Comparison of ENCODE assay signal across 8 mouse cellular contexts in genomic region chr13:67830911-67831336, GRCm38 (mm10). TPM values are rescaled to one million over a fixed set of nuclear protein-coding genes. Genes with fewer than 3 reads are reported as not detected.
DNase-seq lines count a peak whose midpoint lies in the region; ATAC-seq and TF ChIP-seq lines count a peak whose summit lies in the region.

Gene Gm10037 (plus strand): TSS chr13:67831106.

- TF ChIP-seq POLR2A in spleen, adult 2 months (IDR thresholded peaks at IDR 0.05; ENCODE audit: low read depth, low read length) = no peak

- ATAC-seq in embryonic facial prominence, embryonic 14.5 days (ENCODE audit: low read depth) = peak; percentile 79
- ATAC-seq in heart, embryonic 15.5 days (replicated peaks; ENCODE audit: insufficient number of reproducible peaks, insufficient read depth, low FRiP score, low read depth) = no peak; the same call in 1 of the 2 replicates
- ATAC-seq in midbrain, embryonic 15.5 days (replicated peaks) = peak; percentile 89

- H3K4me3 ChIP-seq in embryonic facial prominence, embryonic 14.5 days (ENCODE audit: low read depth, low read length) = peak within 1 kb of the TSS; percentile 55
- H3K4me3 ChIP-seq in heart, embryonic 15.5 days = peak within 1 kb of the TSS; percentile 70
- peak within 1 kb of the TSS; percentile 58 for H3K4me3 ChIP-seq in midbrain, embryonic 15.5 days
- H3K4me3 ChIP-seq in spleen, adult 2 months (ENCODE audit: extremely low read depth, insufficient read depth, insufficient read length) = peak within 1 kb of the TSS; percentile 66

- WGBS in embryonic facial prominence, embryonic 14.5 days = 3% methylated on average over 13 of the region's 14 CpGs
- 3% methylated on average over 14 of the region's 14 CpGs for WGBS in heart, embryonic 15.5 days
- 4% methylated on average over 14 of the region's 14 CpGs for WGBS in midbrain, embryonic 15.5 days
- 6% methylated on average over 14 of the region's 14 CpGs for WGBS in spleen, adult 2 months

- H3K4me2 ChIP-seq in embryonic facial prominence, embryonic 14.5 days (ENCODE audit: low read depth, low read length) = peak within 1 kb of the TSS; percentile 71
- peak within 1 kb of the TSS; percentile 75 for H3K4me2 ChIP-seq in heart, embryonic 15.5 days
- H3K4me2 ChIP-seq in midbrain, embryonic 15.5 days = peak within 1 kb of the TSS; percentile 55

- H3K36me3 ChIP-seq in embryonic facial prominence, embryonic 14.5 days (ENCODE audit: control insufficient read depth, insufficient read depth, low read length) = peaks cover 13% of the 10 kb centered on the region
- H3K36me3 ChIP-seq in heart, embryonic 15.5 days = peaks cover 8% of the 10 kb centered on the region
- H3K36me3 ChIP-seq in midbrain, embryonic 15.5 days (replicated peaks) = peaks cover 11% of the 10 kb centered on the region
- no peaks in the 10 kb centered on the region for H3K36me3 ChIP-seq in spleen, adult 2 months (ENCODE audit: control insufficient read depth, insufficient read depth, low read length)

- intact Hi-C loops in gastrocnemius, postnatal 36 days (cut with DNase I) = no loop called here

- H3K27ac ChIP-seq in embryonic facial prominence, embryonic 14.5 days (replicated peaks; ENCODE audit: low read depth, low read length) = no peak within 1 kb of the TSS; the same call in 1 of the 2 replicates
- H3K27ac ChIP-seq in heart, embryonic 15.5 days = no peak within 1 kb of the TSS; the same call in 1 of the 2 replicates
- peak within 1 kb of the TSS; percentile 57 for H3K27ac ChIP-seq in midbrain, embryonic 15.5 days
- H3K27ac ChIP-seq in spleen, adult 2 months (ENCODE audit: insufficient read depth, low read length) = no peak within 1 kb of the TSS

- peaks cover 13% of the 10 kb centered on the region; the same call in 1 of the 2 replicates for H3K9me3 ChIP-seq in embryonic facial prominence, embryonic 14.5 days (ENCODE audit: control insufficient read depth, low read length)
- peaks cover 3% of the 10 kb centered on the region; the same call in 1 of the 2 replicates for H3K9me3 ChIP-seq in heart, embryonic 15.5 days (replicated peaks)
- no peaks in the 10 kb centered on the region for H3K9me3 ChIP-seq in midbrain, embryonic 15.5 days

- no peaks in the 10 kb centered on the region for H3K4me1 ChIP-seq in embryonic facial prominence, embryonic 14.5 days (ENCODE audit: control insufficient read depth, insufficient read depth, low read length)
- H3K4me1 ChIP-seq in heart, embryonic 15.5 days (replicated peaks) = 0 out of 2 replicates have a peak, but pooled peaks cover 3% of the 10 kb centered on the region
- no peaks in the 10 kb centered on the region for H3K4me1 ChIP-seq in midbrain, embryonic 15.5 days
- no peaks in the 10 kb centered on the region for H3K4me1 ChIP-seq in spleen, adult 2 months (ENCODE audit: control insufficient read depth, insufficient read depth, insufficient read length)

- TF ChIP-seq CTCF in spleen, adult 2 months (IDR thresholded peaks at IDR 0.05; ENCODE audit: extremely low read depth, insufficient read depth, insufficient read length, insufficient replicate concordance) = no peak

- DNase-seq in gastrocnemius, postnatal 10 days = peak; percentile 17
- DNase-seq in gastrocnemius, postnatal 36 days = no peak
- DNase-seq in embryonic facial prominence, embryonic 14.5 days (ENCODE audit: low spot score) = peak; percentile 90
- DNase-seq in kidney, postnatal 10 days = peak; percentile 69
- DNase-seq in liver = peak; percentile 25
- peak; percentile 34 to 41 for DNase-seq in spleen, adult 2 months (ENCODE audit: low read depth in 1 of 2, low spot score in 2 of 2)

- H3K9ac ChIP-seq in embryonic facial prominence, embryonic 14.5 days (ENCODE audit: low read depth, low read length) = peak within 1 kb of the TSS; percentile 68
- H3K9ac ChIP-seq in heart, embryonic 15.5 days = peak within 1 kb of the TSS; percentile 64
- peak within 1 kb of the TSS; percentile 39 for H3K9ac ChIP-seq in midbrain, embryonic 15.5 days

- H3K27me3 ChIP-seq in embryonic facial prominence, embryonic 14.5 days (replicated peaks; ENCODE audit: control insufficient read depth, insufficient read depth, low read length) = no peaks in the 10 kb centered on the region
- H3K27me3 ChIP-seq in heart, embryonic 15.5 days = no peaks in the 10 kb centered on the region
- no peaks in the 10 kb centered on the region for H3K27me3 ChIP-seq in midbrain, embryonic 15.5 days (replicated peaks)
- no peaks in the 10 kb centered on the region for H3K27me3 ChIP-seq in spleen, adult 2 months (ENCODE audit: control insufficient read depth, insufficient read depth, low read length)

RNA-seq across cellular contexts. Expression of gene Gm10037, which starts in this region (rescaled TPM):
- total RNA-seq in gastrocnemius, postnatal 10 days (2021) = not detected
- under 1 TPM in 1 of 2 experiments, not detected in 1; 0.92 TPM for total RNA-seq in gastrocnemius, postnatal 36 days (2021)
- 2.3 and 3.2 TPM in 2 replicates for polyA plus RNA-seq in embryonic facial prominence, embryonic 14.5 days (2014; fragmentation: Nextera tagmentation; extraction: Ambion mirVana)
- polyA plus RNA-seq in heart, embryonic 15.5 days (2015; fragmentation: Nextera tagmentation; extraction: Ambion mirVana) = 1.0 and 2.4 TPM in 2 replicates
- 5.5 and 7.0 TPM in 2 replicates for polyA plus RNA-seq in midbrain, embryonic 15.5 days (2015; fragmentation: Nextera tagmentation; extraction: Ambion mirVana)
- polyA plus RNA-seq in spleen, adult 2 months (2012; rRNA removed) = 0.16 TPM in 1 of 2 replicates, not detected in the other

Comparison
In these comparisons a context has a peak if more than half of its experiments do, and no peak if none do; other contexts are left out.
1. Peak in DNase-seq in gastrocnemius, postnatal 10 days; RNA of the gene not detected or under 1 TPM.
2. Peak in DNase-seq and H3K4me3 ChIP-seq in spleen, adult 2 months; RNA of the gene not detected or under 1 TPM.
3. DNase-seq: peak in embryonic facial prominence, embryonic 14.5 days (single experiment), kidney, postnatal 10 days (single experiment) and liver (single experiment); none in gastrocnemius, postnatal 36 days (0 of 2).
4. Peak in every context shown above with its lines, with median percentiles within 50 percentile points of each other: H3K4me2 ChIP-seq, H3K4me3 ChIP-seq and H3K9ac ChIP-seq.